Mouse (Mus musculus) CD4-positive, CD25-positive, alpha-beta regulatory T cell (primary cell): ENCODE data around the gene Fcgrt. TPM values are rescaled to one million over a fixed set of nuclear protein-coding genes. Genes with fewer than 3 reads are reported as not detected.

ENCODE experiments used
- polyA plus RNA-seq: library from polyadenylated mRNA; unstranded; fragments of 100-300 nt; shearing (Covaris generic); gene quantifications from one replicate; pipeline ENCODE4 v1.2.1, GENCODE M21; 2017

Fcgrt gene
- 2.8 TPM for polyA plus RNA-seq

GRCm38 (mm10) chr7:45103652-45104180 is at the start of gene Fcgrt:
Gene Fcgrt, minus strand, starts transcription at chr7:45103851.

GRCm38 (mm10) chr7:45135993-45136567 is 32.4 kb upstream of the Fcgrt start, which contains the start of the genes Gm45713 and Flt3l:
Gene Gm45713, minus strand, starts transcription at chr7:45136231.
Gene Flt3l, minus strand, starts transcription at chr7:45136432.

GRCm38 (mm10) chr7:45128624-45129246 is 25.1 kb upstream of the Fcgrt start, which contains the start of gene Rpl13a:
Gene Rpl13a, minus strand, starts transcription at chr7:45128761.

GRCm38 (mm10) chr7:45124224-45125143 is 20.8 kb upstream of the Fcgrt start, which contains the start of gene Rps11:
Gene Rps11, minus strand, starts transcription at chr7:45124439.

GRCm38 (mm10) chr7:45092048-45092447 is 11.6 kb downstream of the Fcgrt start, which contains the start of gene Rcn3:
Gene Rcn3, minus strand, starts transcription at chr7:45092221.

GRCm38 (mm10) chr7:45062239-45062835 is 41.3 kb downstream of the Fcgrt start, which contains the start of the genes Nosip and Prrg2:
Gene Nosip, plus strand, starts transcription at chr7:45062429.
Gene Prrg2, minus strand, starts transcription at chr7:45062677.

GRCm38 (mm10) chr7:45052862-45053116 is 50.9 kb downstream of the Fcgrt start, which contains the start of gene Prr12:
Gene Prr12, minus strand, starts transcription at chr7:45052881.

Other genes starting within 250 kb of the Fcgrt start
- gene Pnkp, start 246.7 kb downstream of the Fcgrt start, polyA plus RNA-seq, result 105 TPM
- 27.7 TPM for gene Ptov1, start 234.1 kb downstream of the Fcgrt start, polyA plus RNA-seq
- 59.3 TPM for gene Med25, start 211.1 kb downstream of the Fcgrt start, polyA plus RNA-seq
- 45.3 TPM for gene Fuz, start 207.8 kb downstream of the Fcgrt start, polyA plus RNA-seq
- gene Ap2a1, start 174.4 kb downstream of the Fcgrt start, polyA plus RNA-seq, result 68.0 TPM
- gene Tsks, start 160.6 kb downstream of the Fcgrt start, polyA plus RNA-seq, result not detected
- gene Cpt1c, start 129.0 kb downstream of the Fcgrt start, polyA plus RNA-seq, result 0.30 TPM
- gene Prmt1, start 117.3 kb downstream of the Fcgrt start, polyA plus RNA-seq, result 175 TPM
- gene Irf3, start 106.2 kb downstream of the Fcgrt start, polyA plus RNA-seq, result 235 TPM
- gene Bcl2l12, start 105.1 kb downstream of the Fcgrt start, polyA plus RNA-seq, result 35.8 TPM
- 38.8 TPM for gene Scaf1, start 87.5 kb downstream of the Fcgrt start, polyA plus RNA-seq
- 24.1 TPM for gene Rras, start 85.9 kb downstream of the Fcgrt start, polyA plus RNA-seq
- gene Prr12, start 51.0 kb downstream of the Fcgrt start, polyA plus RNA-seq, result 4.0 TPM
- gene Nosip, start 41.4 kb downstream of the Fcgrt start, polyA plus RNA-seq, result 115 TPM
- 3.0 TPM for gene Prrg2, start 41.2 kb downstream of the Fcgrt start, polyA plus RNA-seq
- gene Rcn3, start 11.6 kb downstream of the Fcgrt start, polyA plus RNA-seq, result 10.7 TPM
- 2,481 TPM for gene Rps11, start 20.6 kb upstream of the Fcgrt start, polyA plus RNA-seq
- gene Rpl13a, start 24.9 kb upstream of the Fcgrt start, polyA plus RNA-seq, result 2,316 TPM
- gene Gm45713, start 32.4 kb upstream of the Fcgrt start, polyA plus RNA-seq, result not detected
- 309 TPM for gene Flt3l, start 32.6 kb upstream of the Fcgrt start, polyA plus RNA-seq
- gene Pih1d1, start 50.5 kb upstream of the Fcgrt start, polyA plus RNA-seq, result 59.4 TPM
- 58.9 TPM for gene Aldh16a1, start 50.7 kb upstream of the Fcgrt start, polyA plus RNA-seq
- 0.08 TPM for gene Slc17a7, start 60.1 kb upstream of the Fcgrt start, polyA plus RNA-seq
- gene Gfy, start 75.7 kb upstream of the Fcgrt start, polyA plus RNA-seq, result not detected
- not detected for gene Pth2, start 77.1 kb upstream of the Fcgrt start, polyA plus RNA-seq
- gene Ccdc155, start 101.0 kb upstream of the Fcgrt start, polyA plus RNA-seq, result 0.07 TPM
- gene Dkkl1, start 108.3 kb upstream of the Fcgrt start, polyA plus RNA-seq, result 8.9 TPM
- 4.9 TPM for gene Tead2, start 111.9 kb upstream of the Fcgrt start, polyA plus RNA-seq
- 607 TPM for gene Cd37, start 135.3 kb upstream of the Fcgrt start, polyA plus RNA-seq
- gene Slc6a16, start 137.2 kb upstream of the Fcgrt start, polyA plus RNA-seq, result not detected
- not detected for gene Slc6a21, start 173.7 kb upstream of the Fcgrt start, polyA plus RNA-seq
- gene Trpm4, start 229.9 kb upstream of the Fcgrt start, polyA plus RNA-seq, result 15.0 TPM
- not detected for gene Hrc, start 231.4 kb upstream of the Fcgrt start, polyA plus RNA-seq